ENCODE assay signal across 8 mouse cellular contexts in the genomic region with DNA sequence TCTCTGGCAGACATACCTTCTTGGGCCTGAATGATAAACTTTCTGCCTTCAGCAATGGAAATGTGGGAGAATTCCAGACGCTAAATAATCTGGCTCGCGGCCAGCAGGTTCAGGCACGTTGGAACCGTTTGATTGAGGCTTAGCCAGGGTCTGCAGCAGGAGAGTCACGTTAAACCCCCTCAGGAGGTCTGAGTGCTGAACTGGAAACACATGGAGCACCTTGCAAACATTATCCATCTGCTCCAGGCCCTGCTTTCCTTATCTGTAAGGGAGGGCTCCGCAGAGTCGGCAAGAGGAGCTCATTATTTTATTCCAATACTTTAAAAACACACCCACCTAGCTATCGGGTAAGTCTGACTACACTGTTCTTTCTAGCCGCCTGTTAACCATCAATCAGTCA. TPM values are rescaled to one million over a fixed set of nuclear protein-coding genes. Genes with fewer than 3 reads are reported as not detected.
A peak's percentile ranks its signal among the peaks of the same experiment; 100 is the strongest.
DNase-seq lines count a peak whose midpoint lies in the region; ATAC-seq and TF ChIP-seq lines count a peak whose summit lies in the region.

No protein-coding gene starts in this region.

- H3K27ac ChIP-seq in liver, postnatal 0 days (ENCODE audit: low read depth): no peak overlapping the region
- peak overlapping the region; percentile 27 for H3K27ac ChIP-seq in forebrain, embryonic 15.5 days (replicated peaks)
- H3K27ac ChIP-seq in limb, embryonic 12.5 days: peak overlapping the region; percentile 72; the same call in 1 of the 2 replicates
- H3K27ac ChIP-seq in stomach, embryonic 15.5 days: no peak overlapping the region; the same call in 1 of the 2 replicates
- H3K27ac ChIP-seq in liver, embryonic 12.5 days: no peak overlapping the region

- ATAC-seq in liver, postnatal 0 days: no peak
- peak; percentile 74; the same call in 1 of the 2 replicates for ATAC-seq in forebrain, embryonic 15.5 days (replicated peaks)
- ATAC-seq in limb, embryonic 12.5 days (ENCODE audit: insufficient number of reproducible peaks, insufficient read depth, low FRiP score, low TSS enrichment, low read depth): peak; percentile 86
- ATAC-seq in stomach, embryonic 15.5 days (ENCODE audit: insufficient read depth, low FRiP score, low read depth): peak; percentile 18; the same call in 1 of the 2 replicates
- ATAC-seq in liver, embryonic 12.5 days: no peak

- TF ChIP-seq EP300 in liver, postnatal 0 days (IDR thresholded peaks at IDR 0.05; ENCODE audit: low read depth): no peak

- H3K9me3 ChIP-seq in liver, postnatal 0 days (ENCODE audit: low read length): peaks cover 3% of the 10 kb centered on the region; the same call in 1 of the 2 replicates
- no peaks in the 10 kb centered on the region for H3K9me3 ChIP-seq in forebrain, embryonic 15.5 days
- no peaks in the 10 kb centered on the region for H3K9me3 ChIP-seq in limb, embryonic 12.5 days
- no peaks in the 10 kb centered on the region for H3K9me3 ChIP-seq in stomach, embryonic 15.5 days
- H3K9me3 ChIP-seq in liver, embryonic 12.5 days (replicated peaks): no peaks in the 10 kb centered on the region

- no peak overlapping the region for H3K9ac ChIP-seq in liver, postnatal 0 days (replicated peaks)
- H3K9ac ChIP-seq in forebrain, embryonic 15.5 days (replicated peaks): no peak overlapping the region
- no peak overlapping the region for H3K9ac ChIP-seq in limb, embryonic 12.5 days (replicated peaks)
- no peak overlapping the region for H3K9ac ChIP-seq in stomach, embryonic 15.5 days
- no peak overlapping the region for H3K9ac ChIP-seq in liver, embryonic 12.5 days

- peak; percentile 42 for DNase-seq in liver
- no peak for DNase-seq in liver, postnatal 0 days
- no peak for DNase-seq in cerebellum, adult 18-20 months
- no peak for DNase-seq in cerebellum, postnatal 36 days

- H3K4me1 ChIP-seq in liver, postnatal 0 days (ENCODE audit: insufficient read depth): no peaks in the 10 kb centered on the region
- H3K4me1 ChIP-seq in forebrain, embryonic 15.5 days: peaks cover 20% of the 10 kb centered on the region
- H3K4me1 ChIP-seq in limb, embryonic 12.5 days (replicated peaks): peaks cover 47% of the 10 kb centered on the region
- peaks cover 13% of the 10 kb centered on the region for H3K4me1 ChIP-seq in stomach, embryonic 15.5 days
- 0 out of 2 replicates have a peak, but pooled peaks cover 6% of the 10 kb centered on the region for H3K4me1 ChIP-seq in liver, embryonic 12.5 days

- H3K4me3 ChIP-seq in liver, postnatal 0 days (ENCODE audit: low read depth, low read length): no peak overlapping the region
- no peak overlapping the region for H3K4me3 ChIP-seq in forebrain, embryonic 15.5 days
- no peak overlapping the region for H3K4me3 ChIP-seq in limb, embryonic 12.5 days (replicated peaks)
- no peak overlapping the region for H3K4me3 ChIP-seq in stomach, embryonic 15.5 days (replicated peaks)
- no peak overlapping the region for H3K4me3 ChIP-seq in liver, embryonic 12.5 days

- H3K36me3 ChIP-seq in liver, postnatal 0 days (replicated peaks; ENCODE audit: insufficient read depth, low read length): no peaks in the 10 kb centered on the region
- no peaks in the 10 kb centered on the region for H3K36me3 ChIP-seq in forebrain, embryonic 15.5 days
- no peaks in the 10 kb centered on the region for H3K36me3 ChIP-seq in limb, embryonic 12.5 days
- H3K36me3 ChIP-seq in stomach, embryonic 15.5 days: no peaks in the 10 kb centered on the region
- no peaks in the 10 kb centered on the region for H3K36me3 ChIP-seq in liver, embryonic 12.5 days

- no peaks in the 10 kb centered on the region for H3K27me3 ChIP-seq in liver, postnatal 0 days (ENCODE audit: insufficient read depth, low read length)
- H3K27me3 ChIP-seq in forebrain, embryonic 15.5 days: no peaks in the 10 kb centered on the region
- no peaks in the 10 kb centered on the region for H3K27me3 ChIP-seq in limb, embryonic 12.5 days
- H3K27me3 ChIP-seq in stomach, embryonic 15.5 days (replicated peaks): no peaks in the 10 kb centered on the region
- no peaks in the 10 kb centered on the region for H3K27me3 ChIP-seq in liver, embryonic 12.5 days (replicated peaks)

- 35% methylated on average over 10 of the region's 10 CpGs for WGBS in liver, postnatal 0 days (ENCODE audit: insufficient replicate concordance)
- 4% methylated on average over 10 of the region's 10 CpGs for WGBS in forebrain, embryonic 15.5 days
- 1% methylated on average over 10 of the region's 10 CpGs for WGBS in limb, embryonic 12.5 days
- WGBS in stomach, embryonic 15.5 days: 13% methylated on average over 10 of the region's 10 CpGs
- WGBS in liver, embryonic 12.5 days (ENCODE audit: insufficient replicate concordance): 29% methylated on average over 10 of the region's 10 CpGs

- no peak for TF ChIP-seq CTCF in liver, postnatal 0 days (IDR thresholded peaks at IDR 0.05; ENCODE audit: low read depth)

- no peak overlapping the region for H3K4me2 ChIP-seq in liver, postnatal 0 days (ENCODE audit: low read depth, low read length)
- no peak overlapping the region for H3K4me2 ChIP-seq in forebrain, embryonic 15.5 days (replicated peaks)
- H3K4me2 ChIP-seq in limb, embryonic 12.5 days: peak overlapping the region; percentile 27
- no peak overlapping the region for H3K4me2 ChIP-seq in stomach, embryonic 15.5 days
- no peak overlapping the region for H3K4me2 ChIP-seq in liver, embryonic 12.5 days

RNA-seq across cellular contexts. Expression of a gene that starts 52.3 kb away (rescaled TPM):
- polyA plus RNA-seq in liver, postnatal 0 days (2015; fragmentation: Nextera tagmentation; extraction: Ambion mirVana): 4.0 and 4.2 TPM in 2 replicates
- polyA plus RNA-seq in forebrain, embryonic 15.5 days (2015; fragmentation: Nextera tagmentation; extraction: Ambion mirVana): 18.1 and 20.3 TPM in 2 replicates
- polyA plus RNA-seq in limb, embryonic 12.5 days (2016; fragmentation: Nextera tagmentation; extraction: Ambion mirVana): 39.7 and 42.3 TPM in 2 replicates
- polyA plus RNA-seq in stomach, embryonic 15.5 days (2015; fragmentation: Nextera tagmentation; extraction: Ambion mirVana): 12.7 and 13.0 TPM in 2 replicates
- 6.1 and 7.4 TPM in 2 replicates for polyA plus RNA-seq in liver, embryonic 12.5 days (2016; fragmentation: Nextera tagmentation; extraction: Ambion mirVana)

Comparison
In these comparisons a context has a peak if more than half of its experiments do, and no peak if none do; other contexts are left out.
1. ATAC-seq: peak in forebrain, embryonic 15.5 days (single experiment), limb, embryonic 12.5 days (single experiment) and stomach, embryonic 15.5 days (single experiment); none in liver, postnatal 0 days (single experiment) and liver, embryonic 12.5 days (single experiment).
2. H3K27ac ChIP-seq: peak in forebrain, embryonic 15.5 days (single experiment) and limb, embryonic 12.5 days (single experiment); none in liver, postnatal 0 days (single experiment), stomach, embryonic 15.5 days (single experiment) and liver, embryonic 12.5 days (single experiment).